Mouse (Mus musculus) heart, adult 2 months (tissue): ENCODE results near the gene Daam2.

ENCODE experiments used
- CTCF ChIP-seq: fragments of 200-600 bp; IDR thresholded peaks from 2 replicates; pipeline ENCODE4 v1.8.1; 2022; ENCODE audit warnings: antibody characterized with exemption, mild to moderate bottlenecking, moderate library complexity
- EP300 ChIP-seq: fragments of 200-500 bp; IDR thresholded peaks from 2 replicates; pipeline ENCODE4 v1.6.1; 2011; ENCODE audit warnings: low read depth, low read length, control low read depth; ENCODE audit not compliant: insufficient read depth
- POLR2A ChIP-seq: fragments of 200-500 bp; IDR thresholded peaks from 2 replicates; pipeline ENCODE4 v1.6.1; 2011; ENCODE audit warnings: mild to moderate bottlenecking, low read depth, low read length, control low read depth; ENCODE audit not compliant: insufficient read depth

DNA sequence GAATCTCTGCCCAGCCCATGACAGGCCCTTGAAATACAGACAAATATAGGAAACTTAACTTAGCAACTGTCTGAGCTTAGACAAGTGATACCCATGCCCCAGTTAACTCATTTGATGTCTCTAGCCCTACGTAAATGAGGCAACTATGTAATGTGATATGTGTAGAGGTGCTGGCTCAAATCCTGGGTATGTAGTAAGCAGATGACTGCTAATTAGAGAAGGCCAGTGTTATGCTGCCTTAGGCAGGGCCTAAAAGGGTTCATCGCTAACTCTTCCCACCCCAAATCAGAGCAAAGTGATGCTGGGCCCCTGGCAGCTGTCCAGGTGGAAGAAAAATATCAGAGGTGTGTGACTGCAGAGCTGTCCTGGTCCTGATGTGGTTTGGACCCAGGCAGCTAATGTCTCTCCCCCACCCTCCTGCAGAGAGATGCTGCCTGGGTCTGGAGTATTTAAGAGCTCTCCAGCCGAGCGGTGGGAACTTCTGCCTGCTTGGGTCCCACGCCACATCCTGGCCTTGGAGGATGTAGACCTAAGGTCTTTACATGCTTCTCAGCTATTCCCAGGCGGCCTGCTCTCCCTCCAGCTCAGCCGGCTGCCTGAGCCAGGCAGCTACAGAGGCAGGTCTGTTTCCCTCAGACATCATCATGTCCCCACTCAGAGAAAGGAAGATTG lies 44.4 kb downstream of the Daam2 start:
- TF ChIP-seq POLR2A (no peak), CTCF (no peak), EP300 (no peak)
